Mouse (Mus musculus): ENCODE measurements around the gene Ndufa9. TPM values are rescaled to one million over a fixed set of nuclear protein-coding genes. Genes with fewer than 3 reads are reported as not detected.

Gene Ndufa9
- polyA plus RNA-seq, 1 experiment from 2014 or later, result 187 TPM

- Histone ChIP-seq H3K4me1 (no peaks in the 10 kb centered on the region), H3K4me2 (no peak overlapping the region), H3K4me3 (no peak overlapping the region), H3K9ac (no peak overlapping the region), H3K27me3 (no peaks in the 10 kb centered on the region), H3K36me3 (no peaks in the 10 kb centered on the region), H3K27ac (no peak overlapping the region), H3K9me3 (no peaks in the 10 kb centered on the region)
- ATAC-seq (ENCODE audit: insufficient number of reproducible peaks, insufficient read depth, low FRiP score, low TSS enrichment, low read depth), result no peak
- 72% methylated on average over 6 of the region's 6 CpGs for WGBS
These were observed 54.2 kb downstream of the Ndufa9 start for GRCm38 (mm10) chr6:126794751-126795150.

DNA sequence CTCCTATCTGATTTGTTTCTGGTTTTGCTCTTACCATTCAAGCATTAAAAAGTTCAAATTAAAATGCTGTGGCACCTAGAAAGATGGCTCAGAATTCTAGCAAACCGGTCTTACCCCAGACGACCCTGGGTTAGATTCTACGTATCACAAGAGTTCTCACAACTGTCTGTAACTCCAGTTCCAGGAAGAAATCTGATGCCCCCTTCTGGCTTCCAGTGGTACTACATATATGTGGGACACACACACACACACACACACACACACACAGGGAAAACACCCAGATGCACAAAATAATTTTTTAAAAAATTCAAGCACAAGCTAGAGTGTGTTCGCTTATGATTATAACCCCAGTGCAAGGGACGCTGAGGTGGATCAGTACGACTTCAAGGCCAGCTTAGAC is 55.2 kb downstream of the Ndufa9 start:
- no peak overlapping the region for H3K9ac ChIP-seq
- no peaks in the 10 kb centered on the region for H3K9me3 ChIP-seq
- ATAC-seq (ENCODE audit: insufficient number of reproducible peaks, insufficient read depth, low FRiP score, low TSS enrichment, low read depth), result no peak
- no peaks in the 10 kb centered on the region for H3K4me1 ChIP-seq
- whole genome bisulfite sequencing, result 94% methylated on average over 6 of the region's 6 CpGs
- no peak overlapping the region for H3K27ac ChIP-seq
- H3K4me3 ChIP-seq, result no peak overlapping the region
- no peak overlapping the region for H3K4me2 ChIP-seq
- H3K27me3 ChIP-seq, result no peaks in the 10 kb centered on the region
- no peaks in the 10 kb centered on the region for H3K36me3 ChIP-seq

GRCm38 (mm10) chr6:126791964-126792363 is 57.0 kb downstream of the Ndufa9 start:
- H3K9ac ChIP-seq, result no peak overlapping the region
- peak overlapping the region; percentile 30 for H3K4me3 ChIP-seq

GRCm38 (mm10) chr6:126791488-126791887 is 57.4 kb downstream of the Ndufa9 start:
- Histone ChIP-seq H3K4me2 (no peak overlapping the region), H3K27me3 (no peaks in the 10 kb centered on the region), H3K9me3 (no peaks in the 10 kb centered on the region), H3K4me1 (no peaks in the 10 kb centered on the region), H3K27ac (no peak overlapping the region), H3K4me3 (no peak overlapping the region), H3K9ac (no peak overlapping the region), H3K36me3 (no peaks in the 10 kb centered on the region)
- ATAC-seq (ENCODE audit: insufficient number of reproducible peaks, insufficient read depth, low FRiP score, low TSS enrichment, low read depth), result no peak
- WGBS, result 56% methylated on average over 4 of the region's 4 CpGs

More at GRCm38 (mm10) chr6:126791964-126792363, 57.0 kb downstream of the Ndufa9 start:
- Histone ChIP-seq H3K27me3 (no peaks in the 10 kb centered on the region), H3K4me1 (no peaks in the 10 kb centered on the region), H3K4me2 (peak overlapping the region; percentile 50), H3K9me3 (no peaks in the 10 kb centered on the region), H3K27ac (no peak overlapping the region), H3K36me3 (no peaks in the 10 kb centered on the region)
- no peak for ATAC-seq (ENCODE audit: insufficient number of reproducible peaks, insufficient read depth, low FRiP score, low TSS enrichment, low read depth)
- WGBS, result 37% methylated on average over 12 of the region's 12 CpGs

DNA sequence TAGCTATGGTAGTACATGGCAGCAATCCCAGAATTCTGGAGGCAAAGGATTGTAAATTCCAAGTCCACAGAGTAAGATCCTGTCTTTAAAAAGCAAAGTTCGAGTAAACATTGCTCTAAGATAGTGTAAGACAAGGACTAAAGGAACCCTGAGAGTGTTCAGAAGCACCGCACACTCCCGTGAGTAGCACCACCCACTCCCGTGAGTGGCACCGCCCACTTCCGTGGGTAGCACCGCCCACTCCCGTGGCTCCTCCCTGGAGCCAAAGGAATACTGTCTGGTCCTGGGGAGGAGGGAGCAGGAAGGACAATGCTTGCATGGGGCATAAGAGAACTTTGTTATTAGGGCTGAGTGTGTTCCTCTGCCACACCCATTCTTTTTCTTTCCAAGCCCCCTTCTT is 60.1 kb downstream of the Ndufa9 start:
- H3K27me3 ChIP-seq, result no peaks in the 10 kb centered on the region
- WGBS, result 72% methylated on average over 8 of the region's 8 CpGs
- no peak overlapping the region for H3K4me2 ChIP-seq
- H3K4me3 ChIP-seq, result no peak overlapping the region
- no peak for ATAC-seq (ENCODE audit: insufficient number of reproducible peaks, insufficient read depth, low FRiP score, low TSS enrichment, low read depth)
- no peak overlapping the region for H3K27ac ChIP-seq
- H3K36me3 ChIP-seq, result no peaks in the 10 kb centered on the region
- no peaks in the 10 kb centered on the region for H3K9me3 ChIP-seq
- H3K4me1 ChIP-seq, result no peaks in the 10 kb centered on the region
- no peak overlapping the region for H3K9ac ChIP-seq

- H3K4me1 ChIP-seq, result no peaks in the 10 kb centered on the region
- ATAC-seq (ENCODE audit: insufficient number of reproducible peaks, insufficient read depth, low FRiP score, low TSS enrichment, low read depth), result no peak
- WGBS, result 64% methylated on average over 5 of the region's 5 CpGs
These were observed 64.7 kb downstream of the Ndufa9 start for GRCm38 (mm10) chr6:126784206-126784605.

DNA sequence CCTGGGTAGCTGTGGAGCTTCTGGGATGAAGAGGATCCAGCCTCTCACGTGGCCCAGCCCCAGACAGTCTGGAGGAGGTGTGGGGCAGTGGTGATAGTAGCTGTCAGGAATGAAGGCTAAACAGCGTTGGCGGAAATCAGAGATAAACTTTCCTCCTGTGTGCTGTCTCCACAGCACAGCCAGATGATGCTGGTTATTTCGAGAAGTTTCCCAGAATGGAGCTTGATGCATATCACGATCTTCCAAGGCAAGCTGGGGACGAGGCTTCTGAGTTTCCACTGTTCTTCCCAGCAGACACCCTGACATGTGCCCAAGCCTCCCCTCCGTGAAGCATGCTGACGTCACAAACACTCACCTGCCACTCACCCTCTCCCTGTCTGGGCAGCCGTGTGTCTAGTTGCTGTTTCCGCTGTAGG is 65.3 kb downstream of the Ndufa9 start:
- ATAC-seq (ENCODE audit: insufficient number of reproducible peaks, insufficient read depth, low FRiP score, low TSS enrichment, low read depth), result no peak
- no peak overlapping the region for H3K4me3 ChIP-seq
- no peaks in the 10 kb centered on the region for H3K36me3 ChIP-seq
- H3K27me3 ChIP-seq, result no peaks in the 10 kb centered on the region
- H3K4me1 ChIP-seq, result no peaks in the 10 kb centered on the region
- no peak overlapping the region for H3K27ac ChIP-seq
- 66% methylated on average over 10 of the region's 10 CpGs for WGBS
- H3K9me3 ChIP-seq, result no peaks in the 10 kb centered on the region
- no peak overlapping the region for H3K9ac ChIP-seq
- H3K4me2 ChIP-seq, result no peak overlapping the region

More at GRCm38 (mm10) chr6:126784206-126784605, 64.7 kb downstream of the Ndufa9 start:
- no peaks in the 10 kb centered on the region for H3K27me3 ChIP-seq
- H3K4me2 ChIP-seq, result no peak overlapping the region
- H3K9me3 ChIP-seq, result no peaks in the 10 kb centered on the region
- H3K9ac ChIP-seq, result no peak overlapping the region
- H3K36me3 ChIP-seq, result no peaks in the 10 kb centered on the region
- H3K27ac ChIP-seq, result no peak overlapping the region
- no peak overlapping the region for H3K4me3 ChIP-seq

GRCm38 (mm10) chr6:126783056-126783455 is 65.9 kb downstream of the Ndufa9 start:
- Histone ChIP-seq H3K27me3 (no peaks in the 10 kb centered on the region), H3K9me3 (no peaks in the 10 kb centered on the region), H3K36me3 (no peaks in the 10 kb centered on the region), H3K4me3 (no peak overlapping the region), H3K27ac (no peak overlapping the region), H3K4me1 (peaks cover 2% of the 10 kb centered on the region; the same call in 1 of the 2 replicates), H3K4me2 (no peak overlapping the region), H3K9ac (no peak overlapping the region)
- WGBS, result 97% methylated on average over 1 of the region's 1 CpGs
- ATAC-seq (ENCODE audit: insufficient number of reproducible peaks, insufficient read depth, low FRiP score, low TSS enrichment, low read depth), result no peak

GRCm38 (mm10) chr6:126777889-126778288 is 71.0 kb downstream of the Ndufa9 start:
- H3K36me3 ChIP-seq, result no peaks in the 10 kb centered on the region
- no peak overlapping the region for H3K27ac ChIP-seq
- 30% methylated on average over 6 of the region's 6 CpGs for WGBS

DNA sequence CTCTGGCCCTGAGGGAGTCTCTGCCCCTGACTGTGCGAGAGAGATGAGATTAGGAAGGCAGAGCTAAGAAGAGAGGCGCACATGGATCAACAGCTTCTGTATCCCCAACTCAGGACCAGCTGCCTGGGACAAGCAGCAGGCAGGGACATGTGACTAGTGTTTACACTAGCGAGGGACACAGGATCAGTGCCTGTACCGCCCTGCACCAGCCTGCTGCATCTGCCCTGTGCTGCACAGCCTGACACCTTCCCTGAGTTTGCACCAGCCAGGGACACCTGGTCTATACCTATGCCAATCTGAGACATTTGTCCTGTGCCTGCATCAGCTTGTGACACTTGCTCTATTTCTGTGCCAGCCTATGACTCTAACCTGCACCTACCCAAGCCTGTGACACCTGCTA is 75.1 kb downstream of the Ndufa9 start:
- Histone ChIP-seq H3K4me2 (no peak overlapping the region), H3K27ac (no peak overlapping the region), H3K9me3 (no peaks in the 10 kb centered on the region), H3K9ac (no peak overlapping the region), H3K4me3 (no peak overlapping the region), H3K4me1 (peaks cover 6% of the 10 kb centered on the region), H3K36me3 (no peaks in the 10 kb centered on the region), H3K27me3 (0 out of 2 replicates have a peak, but pooled peaks cover 10% of the 10 kb centered on the region)
- WGBS, result 56% methylated on average over 4 of the region's 4 CpGs
- ATAC-seq (ENCODE audit: insufficient number of reproducible peaks, insufficient read depth, low FRiP score, low TSS enrichment, low read depth), result no peak

More at GRCm38 (mm10) chr6:126777889-126778288, 71.0 kb downstream of the Ndufa9 start:
- Histone ChIP-seq H3K9ac (no peak overlapping the region), H3K4me2 (no peak overlapping the region), H3K9me3 (no peaks in the 10 kb centered on the region), H3K4me3 (no peak overlapping the region), H3K4me1 (peaks cover 6% of the 10 kb centered on the region; the same call in 1 of the 2 replicates), H3K27me3 (0 out of 2 replicates have a peak, but pooled peaks cover 10% of the 10 kb centered on the region)
- ATAC-seq (ENCODE audit: insufficient number of reproducible peaks, insufficient read depth, low FRiP score, low TSS enrichment, low read depth), result no peak

DNA sequence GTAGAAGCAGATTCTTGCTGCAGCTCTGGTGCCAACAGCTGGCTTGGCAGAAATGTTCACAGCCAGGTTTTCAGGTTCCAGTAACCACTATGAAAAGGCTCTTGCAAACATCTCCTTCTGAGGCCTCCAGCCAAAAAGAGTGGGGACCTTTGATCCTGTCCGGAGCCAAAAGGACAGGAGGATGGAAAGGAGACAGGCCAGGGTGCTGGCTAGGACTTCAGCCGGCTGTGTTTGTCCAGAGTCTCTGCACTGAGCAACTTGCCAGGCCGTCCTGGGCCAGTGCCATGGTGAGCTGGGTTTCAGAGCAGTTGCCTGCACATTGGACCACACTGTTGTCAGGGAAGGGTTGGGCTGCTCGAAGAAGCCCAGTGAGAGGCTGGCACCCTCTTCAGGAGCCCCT is 76.6 kb downstream of the Ndufa9 start:
- Histone ChIP-seq H3K4me2 (no peak overlapping the region), H3K9ac (no peak overlapping the region), H3K27ac (no peak overlapping the region), H3K9me3 (no peaks in the 10 kb centered on the region), H3K36me3 (no peaks in the 10 kb centered on the region), H3K4me1 (peaks cover 5% of the 10 kb centered on the region; the same call in 1 of the 2 replicates), H3K27me3 (0 out of 2 replicates have a peak, but pooled peaks cover 10% of the 10 kb centered on the region), H3K4me3 (no peak overlapping the region)
- ATAC-seq (ENCODE audit: insufficient number of reproducible peaks, insufficient read depth, low FRiP score, low TSS enrichment, low read depth), result no peak
- WGBS, result 80% methylated on average over 4 of the region's 4 CpGs

All from embryonic facial prominence, embryonic 13.5 days (tissue).